Mouse (Mus musculus): ENCODE data around the gene Upf2.

The Upf2 gene

DNA sequence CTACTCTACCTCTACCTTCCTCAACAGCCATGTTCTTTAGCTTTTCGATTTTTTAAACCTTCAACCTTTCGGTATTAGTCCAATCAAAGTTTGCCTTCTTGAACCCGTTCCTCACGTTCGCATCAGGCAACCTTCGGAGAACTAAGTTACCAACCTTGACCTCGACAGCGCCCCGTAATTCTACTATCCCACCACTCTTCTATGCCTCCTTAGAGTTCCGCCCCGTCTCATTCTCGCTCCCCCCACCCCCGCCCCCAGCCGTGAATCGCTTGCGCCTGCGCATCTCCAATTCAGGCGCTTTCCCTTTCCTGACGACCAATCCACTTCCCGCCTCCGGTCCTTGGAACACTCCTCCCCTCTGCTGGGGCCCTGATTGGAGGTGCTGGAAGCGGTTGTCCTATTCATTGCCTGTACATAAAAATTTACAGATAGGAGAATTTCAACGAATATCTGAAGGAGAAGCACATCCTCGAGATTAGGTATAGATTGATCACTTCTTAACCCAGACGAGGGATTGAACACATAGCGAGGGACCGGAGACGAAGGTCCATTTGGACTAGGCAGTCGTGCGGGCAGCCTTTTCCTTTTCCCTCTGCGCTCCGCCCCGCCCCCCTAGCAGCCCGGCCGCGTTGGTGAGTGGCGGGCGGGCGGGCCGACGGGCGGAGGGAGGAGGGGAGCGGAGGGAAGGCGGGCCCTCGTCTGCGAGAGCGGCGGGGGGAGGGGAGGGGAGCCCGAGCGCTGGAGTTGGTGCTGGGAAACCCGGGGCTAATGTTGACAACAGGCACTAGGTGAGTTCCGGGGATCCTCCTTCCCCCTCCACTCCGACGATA is at the start of gene Upf2:
Gene Upf2, plus strand, starts transcription at position 704 of the 830 bp plus-strand sequence.
- DNase-seq (ENCODE audit: low spot score in 2 of 2), result peak; percentile 89 to 93

DNA sequence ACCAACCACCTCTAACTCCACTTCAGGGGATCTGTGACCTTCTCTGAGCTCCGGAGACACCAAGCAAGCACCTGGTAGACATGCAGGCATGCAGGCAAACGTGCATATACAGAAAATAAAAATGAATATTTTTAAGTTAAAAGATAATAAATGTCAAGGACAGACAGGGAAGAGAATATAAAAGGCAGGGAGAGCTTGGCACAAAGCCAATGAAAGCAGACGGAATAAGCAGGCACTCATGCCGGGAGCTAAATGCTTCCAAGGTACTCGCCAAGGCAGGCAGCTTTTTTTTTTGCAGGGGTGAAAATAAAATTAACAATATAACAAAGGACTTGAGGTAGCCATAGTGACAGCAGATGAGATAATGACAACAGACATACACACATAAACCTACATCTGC is 45.2 kb upstream of the Upf2 start:
- no peak for DNase-seq (ENCODE audit: low spot score in 2 of 2)

DNA sequence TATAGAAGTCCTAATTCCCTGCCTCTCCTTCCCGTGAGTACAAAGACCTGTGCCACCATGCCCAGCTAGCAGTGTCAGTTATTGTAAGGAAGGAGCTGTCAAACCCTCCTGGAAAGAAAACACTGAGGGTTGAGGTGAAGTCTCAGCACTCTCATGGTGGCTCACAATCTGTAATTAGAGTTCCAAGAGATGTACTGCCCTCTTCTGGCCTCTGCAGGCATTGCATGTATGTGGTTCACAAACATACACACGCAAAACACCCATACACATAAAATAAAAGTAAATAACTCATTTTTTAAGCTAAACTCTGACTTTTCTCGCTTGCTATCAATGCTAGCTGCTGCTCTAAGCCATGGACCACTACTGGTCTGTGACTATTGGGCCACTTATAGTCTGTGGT is 44.6 kb upstream of the Upf2 start:
- peak in 1 of 2 experiments; percentile 20 for DNase-seq (ENCODE audit: low spot score in 2 of 2)

DNA sequence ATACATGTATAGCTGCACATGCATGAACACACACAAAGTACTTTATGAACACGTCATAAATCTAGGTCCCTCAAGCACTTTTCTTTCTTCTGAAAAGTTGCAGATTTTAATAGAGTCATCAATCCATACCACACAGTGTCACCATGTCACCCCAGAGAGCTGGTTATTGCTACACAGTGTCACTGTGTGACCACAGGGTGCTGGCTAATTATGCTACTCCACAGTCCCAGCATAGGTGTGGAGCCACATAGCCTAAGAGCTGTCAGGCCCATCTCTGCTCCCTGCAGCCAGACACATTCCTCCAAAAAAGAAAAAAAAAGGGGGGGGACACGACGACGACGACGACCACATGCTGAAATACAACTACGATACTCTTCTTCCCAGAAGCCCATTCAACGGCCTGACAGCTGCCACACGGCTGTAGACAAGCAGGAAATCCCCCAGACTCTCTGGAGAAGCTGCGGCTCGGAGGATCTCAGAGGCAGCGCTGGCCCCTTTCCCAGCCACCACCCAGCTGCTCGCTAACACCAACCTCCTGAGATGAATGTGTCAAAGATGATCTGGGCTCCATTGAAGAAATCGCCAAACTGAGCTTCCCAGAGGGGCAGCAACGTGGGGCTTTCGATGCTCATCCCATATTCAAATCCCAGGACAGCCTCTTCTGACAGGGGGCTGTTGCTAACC is 39.8 kb upstream of the Upf2 start:
- DNase-seq (ENCODE audit: low spot score in 2 of 2), result no peak

GRCm38 (mm10) chr2:5922823-5923222 is 28.4 kb upstream of the Upf2 start:
- no peak for DNase-seq (ENCODE audit: low spot score in 2 of 2)

DNA sequence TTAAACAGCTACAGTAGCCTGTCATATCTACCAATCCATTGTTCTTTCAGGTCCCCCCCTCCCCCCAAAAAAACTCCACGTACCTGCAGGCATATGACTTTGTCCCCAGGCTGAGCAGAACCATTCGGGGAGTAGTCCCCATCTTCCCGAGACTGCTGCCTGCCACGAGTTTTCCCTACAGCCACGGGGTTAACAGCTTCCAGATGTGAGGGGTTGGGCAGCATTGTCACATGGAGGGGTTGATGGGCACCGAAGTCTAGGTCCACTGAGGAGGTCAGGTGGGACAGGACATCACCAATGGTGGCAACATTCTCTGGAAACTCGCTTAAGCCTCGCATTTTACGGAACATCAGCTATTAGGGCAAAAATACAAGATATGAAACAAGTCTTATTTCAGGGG is 27.5 kb upstream of the Upf2 start:
- no peak for DNase-seq (ENCODE audit: low spot score in 2 of 2)

GRCm38 (mm10) chr2:5927481-5927880 is 23.8 kb upstream of the Upf2 start:
- DNase-seq (ENCODE audit: low spot score in 2 of 2), result no peak

GRCm38 (mm10) chr2:5929793-5930192 is 21.5 kb upstream of the Upf2 start:
- DNase-seq (ENCODE audit: low spot score in 2 of 2), result no peak

GRCm38 (mm10) chr2:5930291-5931054 is 20.8 kb upstream of the Upf2 start:
- no peak for DNase-seq (ENCODE audit: low spot score in 2 of 2)

- no peak for DNase-seq (ENCODE audit: low spot score in 2 of 2)
Observed at GRCm38 (mm10) chr2:5931938-5932337, 19.3 kb upstream of the Upf2 start.

- DNase-seq (ENCODE audit: low spot score in 2 of 2), result no peak
Observed at GRCm38 (mm10) chr2:5934936-5935335, 16.3 kb upstream of the Upf2 start.

- no peak for DNase-seq (ENCODE audit: low spot score in 2 of 2)
Observed at GRCm38 (mm10) chr2:5936068-5936467, 15.2 kb upstream of the Upf2 start.

DNA sequence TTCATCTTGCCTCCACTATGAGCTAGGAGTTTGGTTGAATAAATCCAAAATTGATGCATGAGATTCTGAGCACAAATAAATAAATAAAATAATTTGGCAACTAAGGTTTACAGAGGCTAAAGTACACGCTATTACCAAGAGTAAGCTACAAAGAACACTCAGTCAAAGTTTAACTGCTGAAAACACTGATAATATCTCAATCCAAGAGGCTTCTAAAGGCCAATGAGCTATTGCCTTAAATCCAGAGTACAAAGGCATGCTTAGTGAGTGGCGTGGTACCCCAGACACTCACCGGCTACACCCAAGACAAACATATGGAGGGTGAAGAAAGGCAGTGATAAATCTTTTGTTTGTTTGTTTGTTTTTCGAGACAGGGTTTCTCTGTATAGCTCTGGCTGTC is 14.7 kb upstream of the Upf2 start:
- DNase-seq (ENCODE audit: low spot score in 2 of 2), result no peak

DNA sequence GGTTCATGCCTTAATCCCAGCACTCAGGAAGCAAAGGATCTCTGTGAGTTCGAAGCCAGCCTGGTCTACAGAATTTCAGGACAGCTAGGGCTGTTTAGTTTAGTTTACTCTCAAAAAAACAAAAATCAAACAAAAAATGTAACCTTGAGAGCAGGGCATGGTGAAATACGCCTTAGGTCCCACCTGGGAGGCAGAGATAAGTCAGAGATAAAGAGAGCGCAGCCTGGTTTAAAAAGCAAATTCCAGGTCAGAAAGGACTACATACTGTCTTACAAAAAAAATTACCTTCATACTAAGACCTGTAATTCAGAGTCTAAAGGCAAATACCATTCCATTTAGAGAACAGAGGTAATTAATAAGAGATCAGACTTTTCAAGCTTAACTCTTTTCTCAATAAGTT is 11.9 kb upstream of the Upf2 start:
- no peak for DNase-seq (ENCODE audit: low spot score in 2 of 2)

DNA sequence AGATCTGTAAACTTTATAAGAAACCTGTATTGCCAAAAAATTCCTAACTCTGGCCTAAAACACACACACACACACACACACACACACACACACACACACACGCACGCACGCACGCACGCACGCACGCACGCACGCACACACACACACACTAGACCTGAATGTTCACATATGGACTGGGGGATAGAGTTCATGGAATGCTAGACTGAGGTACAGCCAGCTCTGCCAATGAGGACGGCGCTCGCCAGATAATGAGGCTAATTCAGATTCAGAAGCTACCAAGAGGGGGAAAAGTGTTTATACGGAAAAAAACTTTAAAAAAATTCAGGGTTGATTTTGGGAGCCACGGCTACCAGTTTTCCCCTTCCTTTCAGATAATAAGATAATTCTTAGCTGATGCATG is 11.4 kb upstream of the Upf2 start:
- DNase-seq (ENCODE audit: low spot score in 2 of 2), result no peak

DNA sequence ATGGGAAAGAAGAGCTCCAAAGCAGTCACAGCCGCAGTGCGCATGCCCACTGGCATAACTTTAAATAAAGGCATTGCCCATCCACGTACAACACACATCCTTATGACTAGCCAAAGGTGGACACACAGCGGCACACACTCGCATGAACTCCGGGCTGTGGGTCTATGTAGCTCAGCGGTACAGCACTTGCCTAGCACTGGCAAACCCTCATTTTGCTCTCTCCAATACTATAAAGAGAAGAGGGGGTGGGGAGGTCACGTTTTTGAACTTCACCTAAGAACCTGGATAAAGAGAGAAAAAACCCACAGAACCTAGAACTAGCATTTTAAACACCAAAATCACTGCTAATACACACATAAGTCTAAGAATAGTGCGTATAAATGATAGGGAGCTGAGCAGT is 10.3 kb upstream of the Upf2 start:
- no peak for DNase-seq (ENCODE audit: low spot score in 2 of 2)

GRCm38 (mm10) chr2:5941861-5942415 is 9.3 kb upstream of the Upf2 start:
- no peak for DNase-seq (ENCODE audit: low spot score in 2 of 2)

DNA sequence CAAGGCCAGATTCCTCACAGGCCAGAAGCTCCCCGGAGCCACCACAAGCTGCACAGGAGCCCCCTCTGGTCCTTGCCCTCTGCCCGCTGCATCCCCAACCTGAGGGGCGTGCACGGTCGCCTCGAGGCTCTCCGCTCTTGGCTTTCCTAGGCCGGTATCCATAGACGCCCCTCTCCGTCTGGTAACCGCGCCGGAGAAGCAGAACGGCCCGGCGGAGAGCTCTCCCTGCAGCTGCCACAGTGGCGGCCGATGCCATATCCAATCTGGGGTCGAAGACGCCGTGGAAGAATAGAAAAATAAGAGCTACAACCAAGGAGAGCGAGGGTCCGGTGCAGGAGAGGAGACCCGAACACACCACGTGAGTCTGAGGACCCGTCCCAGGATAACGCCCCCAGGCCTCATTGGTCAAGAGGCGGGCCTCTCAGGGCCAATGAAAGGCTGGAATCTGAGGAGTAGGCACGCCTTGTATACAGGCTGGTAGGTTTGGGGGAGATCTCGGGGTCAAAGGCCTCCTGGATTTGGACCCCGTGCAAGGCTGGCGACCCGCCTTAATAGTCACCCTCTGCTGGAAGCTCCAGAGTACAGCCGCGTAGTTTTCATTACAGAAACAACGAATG is 8.7 kb upstream of the Upf2 start, which contains the start of gene Dhtkd1:
Gene Dhtkd1, minus strand, starts transcription at position 377 of the 617 bp plus-strand sequence.
- DNase-seq (ENCODE audit: low spot score in 2 of 2), result peak; percentile 34 to 59

GRCm38 (mm10) chr2:5943071-5943470 is 8.2 kb upstream of the Upf2 start:
- no peak for DNase-seq (ENCODE audit: low spot score in 2 of 2)

DNA sequence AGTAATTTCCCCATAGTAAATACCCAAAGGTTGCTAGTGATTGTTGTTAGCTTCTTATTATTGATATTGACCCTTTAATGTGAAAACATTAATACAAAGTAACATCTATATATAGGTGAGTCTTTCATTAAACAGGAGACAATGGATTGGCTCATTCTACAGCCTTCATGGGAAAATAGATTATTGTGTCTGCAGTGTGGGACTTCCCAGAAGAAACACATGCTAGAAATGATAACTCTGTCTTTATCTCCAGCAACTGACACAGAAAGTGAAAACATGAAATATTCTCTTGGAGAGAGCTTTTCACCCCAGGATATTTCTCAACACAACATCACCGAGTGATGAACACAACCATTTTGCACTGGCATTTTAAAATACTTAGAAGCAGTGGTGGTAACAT is 5.6 kb upstream of the Upf2 start:
- DNase-seq (ENCODE audit: low spot score in 2 of 2), result no peak

DNA sequence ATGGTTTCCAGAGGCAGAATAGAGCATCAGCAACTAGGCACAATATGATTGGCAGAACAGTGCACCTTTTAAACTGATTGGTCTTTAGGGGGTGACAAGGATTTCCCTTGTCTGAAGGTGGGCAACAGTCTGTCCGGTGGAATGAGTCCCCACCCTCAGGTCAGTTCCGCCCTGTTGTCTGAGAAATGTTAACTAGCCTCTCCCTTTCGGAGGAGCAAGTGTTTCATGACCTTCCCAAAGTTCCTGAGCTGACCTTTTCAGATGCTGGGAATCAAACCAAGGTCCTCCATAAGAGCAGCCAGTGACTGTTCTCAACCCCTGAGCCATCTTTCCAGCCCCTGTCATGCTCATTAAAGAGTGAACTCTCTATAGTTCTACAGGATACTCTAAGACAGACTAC is 4.4 kb upstream of the Upf2 start:
- DNase-seq (ENCODE audit: low spot score in 2 of 2), result no peak

GRCm38 (mm10) chr2:5948964-5949363 is 2.3 kb upstream of the Upf2 start:
- DNase-seq (ENCODE audit: low spot score in 2 of 2), result no peak

All from urinary bladder, postnatal 36 days (tissue).